Mouse (Mus musculus) erythroblast, embryonic 14.5 days (primary cell): ENCODE data around the gene Krt34. TPM values are rescaled to one million over a fixed set of nuclear protein-coding genes. Genes with fewer than 3 reads are reported as not detected.

ENCODE experiments used
- H3K27me3 ChIP-seq: 2 replicates; pipeline ENCODE4 v1.6.1; 2012; ENCODE audit warnings: inconsistent platforms; ENCODE audit not compliant: control insufficient read depth
- H3K36me3 ChIP-seq: 2 replicates; pipeline ENCODE4 v1.6.1; 2012; ENCODE audit warnings: mild to moderate bottlenecking, inconsistent platforms; ENCODE audit not compliant: control insufficient read depth
- H3K4me1 ChIP-seq: 2 replicates; pipeline ENCODE4 v1.6.1; 2012; ENCODE audit warnings: inconsistent platforms; ENCODE audit not compliant: control insufficient read depth
- H3K4me3 ChIP-seq: replicated peaks from 2 replicates; pipeline ENCODE3; 2012; ENCODE audit warnings: moderate library complexity, mild to moderate bottlenecking, inconsistent platforms
- H3K9me3 ChIP-seq: 2 replicates; pipeline ENCODE4 v1.6.1; 2012; ENCODE audit warnings: low read length, inconsistent platforms, mixed read lengths; ENCODE audit not compliant: control insufficient read depth
- GATA1 ChIP-seq: IDR thresholded peaks from 2 replicates; pipeline ENCODE4 v1.6.1; 2012; ENCODE audit warnings: low read length, inconsistent platforms, mixed read lengths
- TAL1 ChIP-seq: IDR thresholded peaks from 3 replicates; pipeline ENCODE4 v1.6.1; 2012; ENCODE audit warnings: low read length, inconsistent platforms, mixed read lengths
- polyA plus RNA-seq: library from polyadenylated mRNA; stranded (reverse); fragments of >175 nt; gene quantifications from 2 replicates; pipeline ENCODE4 v1.2.3, GENCODE M21; 2012

The Krt34 gene
- polyA plus RNA-seq, 1 experiment = not detected

DNA sequence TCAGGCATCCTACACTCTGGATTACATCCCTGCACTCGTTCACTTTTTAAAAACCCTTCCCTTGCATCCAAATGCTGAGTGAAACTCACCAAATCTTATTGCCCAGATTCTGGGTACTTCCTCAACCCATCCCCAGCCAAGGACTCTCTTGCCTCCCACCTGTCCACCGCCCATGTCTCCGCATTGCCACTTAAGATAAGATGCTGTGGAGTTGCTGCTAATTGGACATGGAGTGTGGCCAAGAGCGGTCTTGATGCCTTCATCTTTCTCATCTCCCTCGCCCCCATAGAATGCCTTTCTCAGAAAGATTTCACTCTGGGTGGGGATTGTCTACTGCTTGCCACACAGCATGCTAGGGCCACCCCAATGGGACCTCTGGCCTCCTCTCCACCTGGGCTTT lies 33.0 kb downstream of the Krt34 start:
- TF ChIP-seq TAL1 (no peak), GATA1 (no peak)
- Histone ChIP-seq H3K27me3 (no peaks in the 10 kb centered on the region), H3K9me3 (peaks cover 2% of the 10 kb centered on the region; the same call in 1 of the 2 replicates), H3K4me1 (no peaks in the 10 kb centered on the region), H3K4me3 (no peak overlapping the region), H3K36me3 (no peaks in the 10 kb centered on the region)

DNA sequence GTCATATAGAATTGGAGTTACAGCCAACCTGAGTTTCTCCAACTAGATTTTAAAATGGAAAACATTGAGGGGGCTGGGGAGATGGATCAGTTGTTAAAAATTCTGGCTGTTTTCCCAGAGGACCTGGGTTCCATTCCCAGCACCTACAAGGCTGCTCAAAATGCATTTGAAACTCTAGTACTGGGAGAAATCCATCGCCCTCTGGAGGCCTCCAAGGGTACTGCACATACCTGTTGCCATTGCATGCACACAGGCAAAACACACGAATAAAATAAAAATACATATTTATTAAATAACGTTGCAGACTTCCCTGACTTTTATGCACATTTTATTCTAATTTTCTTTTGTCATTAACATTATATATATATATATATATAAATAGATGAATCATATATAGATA lies 34.7 kb downstream of the Krt34 start:
- Histone ChIP-seq H3K4me1 (no peaks in the 10 kb centered on the region), H3K36me3 (no peaks in the 10 kb centered on the region), H3K4me3 (no peak overlapping the region), H3K9me3 (peaks cover 4% of the 10 kb centered on the region), H3K27me3 (no peaks in the 10 kb centered on the region)
- TF ChIP-seq TAL1 (no peak), GATA1 (no peak)

DNA sequence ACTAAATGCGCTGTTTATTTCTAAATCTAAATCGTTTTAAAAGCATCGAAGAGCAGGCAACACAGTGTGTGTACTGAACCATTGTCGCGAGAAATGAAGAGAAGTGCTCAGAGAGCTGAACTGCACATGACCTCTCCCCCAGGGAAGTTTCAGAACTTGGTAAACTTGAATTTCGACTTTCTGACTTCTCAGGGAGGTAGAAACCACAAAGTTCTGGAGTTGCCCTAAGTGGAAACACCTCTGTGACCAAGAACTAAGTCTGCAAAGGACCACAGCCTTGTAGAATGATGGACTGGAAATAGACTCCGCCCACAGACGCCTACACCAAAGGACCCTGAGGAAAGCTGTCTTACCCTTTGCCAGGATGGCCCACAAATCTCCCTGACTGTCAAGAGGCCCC lies 35.4 kb downstream of the Krt34 start:
- peaks cover 4% of the 10 kb centered on the region for H3K9me3 ChIP-seq
- H3K4me1 ChIP-seq = no peaks in the 10 kb centered on the region
- no peaks in the 10 kb centered on the region for H3K36me3 ChIP-seq
- no peak overlapping the region for H3K4me3 ChIP-seq
- no peak for TF ChIP-seq TAL1
- no peak for TF ChIP-seq GATA1
- no peaks in the 10 kb centered on the region for H3K27me3 ChIP-seq

DNA sequence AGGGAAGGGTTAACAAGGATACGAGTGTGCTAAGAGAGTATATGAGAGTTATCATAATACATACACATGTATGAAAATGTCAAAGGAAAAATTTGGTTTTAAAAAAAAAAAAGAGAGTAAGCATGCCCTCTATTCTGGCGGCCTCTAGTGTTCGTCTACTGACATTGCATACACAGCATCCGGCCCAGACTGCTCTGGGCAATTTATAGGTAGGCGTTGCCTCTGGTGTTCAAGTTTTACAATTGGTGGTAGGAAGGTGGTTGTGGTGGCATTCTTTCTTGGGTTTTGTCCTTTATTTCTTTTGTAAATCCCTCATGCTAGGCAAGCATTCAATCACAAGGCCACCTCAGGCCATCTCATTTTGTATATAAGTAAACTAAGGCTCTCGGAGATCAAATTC lies 36.5 kb downstream of the Krt34 start:
- Histone ChIP-seq H3K36me3 (no peaks in the 10 kb centered on the region), H3K27me3 (no peaks in the 10 kb centered on the region), H3K4me1 (no peaks in the 10 kb centered on the region), H3K9me3 (peaks cover 6% of the 10 kb centered on the region), H3K4me3 (no peak overlapping the region)
- TF ChIP-seq GATA1 (no peak), TAL1 (no peak)

DNA sequence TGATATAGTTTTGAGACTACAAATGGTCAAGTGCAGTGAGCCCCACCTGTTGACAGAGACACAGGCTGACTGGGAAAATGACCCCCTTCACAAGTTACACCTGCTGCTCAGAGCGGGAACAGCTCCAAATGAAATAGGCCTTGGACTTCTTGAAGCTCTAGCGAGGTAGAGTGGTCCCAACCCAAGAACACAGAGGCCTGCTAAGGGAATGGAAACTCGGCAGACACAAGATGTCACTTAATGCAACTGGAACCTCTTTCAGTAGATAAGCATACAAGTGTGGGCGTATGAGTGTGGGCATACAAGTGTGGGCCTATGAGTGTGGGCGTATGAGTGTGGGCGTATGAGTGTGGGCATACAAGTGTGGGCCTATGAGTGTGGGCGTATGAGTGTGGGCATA lies 42.3 kb downstream of the Krt34 start:
- peaks cover 6% of the 10 kb centered on the region; the same call in 1 of the 2 replicates for H3K27me3 ChIP-seq
- no peak for TF ChIP-seq TAL1
- no peak for TF ChIP-seq GATA1
- H3K4me1 ChIP-seq = no peaks in the 10 kb centered on the region
- no peaks in the 10 kb centered on the region for H3K36me3 ChIP-seq
- no peak overlapping the region for H3K4me3 ChIP-seq
- peaks cover 18% of the 10 kb centered on the region for H3K9me3 ChIP-seq

DNA sequence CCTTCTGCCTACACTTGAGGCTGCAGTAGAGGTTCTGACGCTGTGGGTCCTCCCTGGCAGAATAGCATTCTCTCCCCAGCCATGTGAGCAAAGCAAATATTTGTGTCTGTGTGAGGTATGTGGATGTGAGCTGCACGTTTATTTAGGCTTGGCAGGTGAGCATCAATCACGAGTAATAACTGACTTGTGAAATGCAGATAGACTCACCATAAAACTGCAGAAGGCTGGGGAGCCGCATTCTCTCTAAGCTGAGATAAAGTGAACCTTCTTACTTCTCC lies 47.0 kb downstream of the Krt34 start:
- Histone ChIP-seq H3K4me1 (no peaks in the 10 kb centered on the region), H3K9me3 (peaks cover 13% of the 10 kb centered on the region), H3K27me3 (peaks cover 16% of the 10 kb centered on the region), H3K36me3 (no peaks in the 10 kb centered on the region), H3K4me3 (no peak overlapping the region)
- TF ChIP-seq TAL1 = no peak
- no peak for TF ChIP-seq GATA1

DNA sequence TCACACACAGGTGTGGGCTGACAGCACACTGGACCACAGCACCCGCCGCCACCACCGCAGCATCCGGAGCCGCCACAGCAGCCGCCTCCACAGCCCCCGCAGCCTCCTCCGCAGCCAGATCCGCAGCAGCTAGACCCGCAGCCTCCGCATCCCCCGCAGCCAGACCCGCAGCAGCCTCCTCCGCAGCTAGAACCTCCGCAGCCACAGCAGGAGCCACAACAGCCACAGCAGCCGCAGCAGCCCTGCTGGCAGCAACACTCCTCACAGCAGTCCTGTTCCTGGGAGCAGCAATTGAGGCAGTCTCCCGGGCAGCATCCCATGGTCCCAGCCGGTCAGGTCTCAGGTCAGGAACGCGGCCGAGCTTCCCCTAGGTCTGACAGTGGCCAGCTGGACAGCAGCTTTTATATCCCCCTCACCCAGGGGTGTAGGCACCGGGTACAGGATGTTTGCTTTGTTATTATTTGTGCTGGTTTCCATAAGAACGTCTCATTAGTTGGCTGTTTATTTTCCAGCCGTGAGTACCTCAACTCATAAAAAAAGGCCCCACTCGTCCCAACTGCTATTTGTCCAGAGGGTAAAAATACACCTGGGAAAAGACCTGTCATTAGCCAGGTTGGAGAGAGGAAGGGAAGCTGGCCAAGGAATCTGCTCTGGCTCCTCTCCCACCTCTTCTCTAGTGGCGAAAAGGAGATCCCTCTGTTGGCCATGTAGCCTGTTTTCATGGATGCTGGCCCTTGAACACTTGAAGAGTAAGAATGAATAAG lies 47.6 kb downstream of the Krt34 start, which contains the start of gene Krtap17-1:
Gene Krtap17-1 (minus strand): TSS at position 375 of the 764 bp plus-strand sequence.
- Histone ChIP-seq H3K27me3 (peaks cover 16% of the 10 kb centered on the region), H3K4me1 (no peaks in the 10 kb centered on the region), H3K4me3 (no peak within 1 kb of the TSS), H3K36me3 (no peaks in the 10 kb centered on the region), H3K9me3 (peaks cover 8% of the 10 kb centered on the region)
- no peak for TF ChIP-seq TAL1
- TF ChIP-seq GATA1 = no peak

DNA sequence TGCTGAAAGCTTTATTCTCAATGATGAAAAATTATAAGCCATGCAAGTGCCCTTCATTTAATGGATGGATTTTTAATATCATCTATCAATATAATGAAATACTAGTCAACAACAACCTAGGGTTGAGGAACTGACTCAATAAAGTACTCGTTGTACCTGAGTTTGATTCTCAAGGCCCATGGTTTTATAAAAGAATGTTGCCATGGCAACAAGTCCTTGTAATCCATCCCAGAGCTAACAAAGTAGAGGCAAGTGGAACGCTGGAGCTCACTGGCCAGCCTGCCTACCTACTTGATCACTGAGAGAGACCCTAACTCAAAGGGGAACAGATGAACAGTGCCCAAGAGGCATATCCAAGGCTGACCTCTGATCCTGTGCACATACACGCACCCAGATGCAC lies 50.8 kb downstream of the Krt34 start:
- Histone ChIP-seq H3K9me3 (peaks cover 11% of the 10 kb centered on the region), H3K27me3 (peaks cover 16% of the 10 kb centered on the region), H3K4me3 (no peak overlapping the region), H3K4me1 (no peaks in the 10 kb centered on the region), H3K36me3 (no peaks in the 10 kb centered on the region)
- TF ChIP-seq GATA1 = no peak
- TF ChIP-seq TAL1 = no peak

DNA sequence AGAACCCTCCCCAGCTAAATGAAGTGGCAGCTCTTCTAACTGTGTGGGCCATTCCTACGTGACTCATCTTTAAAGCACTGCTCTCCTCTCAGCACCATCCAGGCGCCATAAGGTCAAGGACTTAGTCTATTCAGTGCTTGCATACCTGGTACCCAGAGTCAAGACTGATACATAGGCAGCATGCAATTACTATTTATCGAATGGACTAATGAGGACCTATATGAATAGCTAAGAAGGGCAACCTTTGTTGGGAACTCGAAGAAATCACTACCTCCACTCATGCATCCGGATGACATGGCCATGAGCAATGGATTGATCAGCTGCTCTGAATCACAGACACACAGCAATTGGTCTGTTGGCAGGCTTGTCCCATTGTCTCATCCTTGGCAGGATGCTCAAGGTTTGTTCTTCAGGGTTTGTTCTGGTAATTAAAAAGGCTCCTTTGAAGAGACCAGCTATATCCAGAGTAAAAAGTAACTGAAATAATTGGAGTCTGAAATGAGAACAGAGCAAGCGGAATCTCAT lies 51.4 kb downstream of the Krt34 start:
- H3K4me3 ChIP-seq = no peak overlapping the region
- peaks cover 13% of the 10 kb centered on the region for H3K27me3 ChIP-seq
- H3K36me3 ChIP-seq = no peaks in the 10 kb centered on the region
- peaks cover 18% of the 10 kb centered on the region for H3K9me3 ChIP-seq
- H3K4me1 ChIP-seq = no peaks in the 10 kb centered on the region
- TF ChIP-seq TAL1 (no peak), GATA1 (no peak)

DNA sequence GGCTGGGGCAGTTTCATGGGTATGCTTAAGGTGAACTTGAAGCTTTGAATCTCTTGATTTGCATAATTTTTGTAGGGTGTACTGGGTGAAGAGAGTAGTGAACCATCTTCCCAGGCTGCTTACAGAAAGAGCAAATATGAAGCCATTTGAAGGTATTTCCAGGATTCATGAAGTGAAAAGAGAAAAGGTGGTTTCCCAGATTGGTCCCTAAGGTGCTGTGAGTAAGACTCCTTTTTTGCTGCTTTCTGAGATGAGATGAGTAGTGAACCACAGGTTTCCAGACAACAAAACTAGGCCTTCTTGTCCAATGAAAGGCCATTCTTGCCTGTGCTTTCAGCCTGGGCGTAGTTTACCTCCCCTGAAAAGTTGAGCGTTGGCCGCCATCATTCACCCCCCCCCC lies 52.8 kb downstream of the Krt34 start:
- Histone ChIP-seq H3K4me1 (no peaks in the 10 kb centered on the region), H3K27me3 (peaks cover 5% of the 10 kb centered on the region), H3K4me3 (no peak overlapping the region), H3K36me3 (no peaks in the 10 kb centered on the region), H3K9me3 (peaks cover 19% of the 10 kb centered on the region)
- TF ChIP-seq GATA1 = no peak
- no peak for TF ChIP-seq TAL1

Other genes with a start within 250 kb of the Krt34 start
- not detected in 2 replicates for gene Gm11596, start 248.1 kb downstream of the Krt34 start, polyA plus RNA-seq
- gene Gm11569, start 242.6 kb downstream of the Krt34 start, polyA plus RNA-seq = not detected in 2 replicates
- gene Gm11554, start 237.1 kb downstream of the Krt34 start, polyA plus RNA-seq = not detected in 2 replicates
- not detected in 2 replicates for gene Krtap4-13, start 231.7 kb downstream of the Krt34 start, polyA plus RNA-seq
- gene Gm11564, start 225.9 kb downstream of the Krt34 start, polyA plus RNA-seq = not detected in 2 replicates
- not detected in 2 replicates for gene 2300003K06Rik, start 203.5 kb downstream of the Krt34 start, polyA plus RNA-seq
- gene Krtap4-16, start 189.9 kb downstream of the Krt34 start, polyA plus RNA-seq = not detected in 2 replicates
- 0.04 TPM in 1 of 2 replicates, not detected in the other for gene Gm11568, start 183.6 kb downstream of the Krt34 start, polyA plus RNA-seq
- gene Gm11559, start 177.1 kb downstream of the Krt34 start, polyA plus RNA-seq = not detected in 2 replicates
- not detected in 2 replicates for gene Krtap9-1, start 168.2 kb downstream of the Krt34 start, polyA plus RNA-seq
- gene Gm11567, start 162.4 kb downstream of the Krt34 start, polyA plus RNA-seq = not detected in 2 replicates
- gene Krtap31-1, start 133.6 kb downstream of the Krt34 start, polyA plus RNA-seq = not detected in 2 replicates
- not detected in 2 replicates for gene Gm11565, start 126.8 kb downstream of the Krt34 start, polyA plus RNA-seq
- gene Krtap31-2, start 105.3 kb downstream of the Krt34 start, polyA plus RNA-seq = not detected in 2 replicates
- not detected in 2 replicates for gene Krtap9-5, start 93.1 kb downstream of the Krt34 start, polyA plus RNA-seq
- not detected in 2 replicates for gene Krtap29-1, start 62.5 kb downstream of the Krt34 start, polyA plus RNA-seq
- gene Krtap16-1, start 55.0 kb downstream of the Krt34 start, polyA plus RNA-seq = not detected in 2 replicates
- not detected in 2 replicates for gene Krtap17-1, start 47.6 kb downstream of the Krt34 start, polyA plus RNA-seq
- gene Krt33a, start 25.3 kb downstream of the Krt34 start, polyA plus RNA-seq = not detected in 2 replicates
- gene Krt33b, start 11.7 kb downstream of the Krt34 start, polyA plus RNA-seq = not detected in 2 replicates
- not detected in 2 replicates for gene Krt31, start 9.0 kb upstream of the Krt34 start, polyA plus RNA-seq
- gene Krt32, start 46.7 kb upstream of the Krt34 start, polyA plus RNA-seq = not detected in 2 replicates
- not detected in 2 replicates for gene Krt35, start 54.7 kb upstream of the Krt34 start, polyA plus RNA-seq
- not detected in 2 replicates for gene Krt36, start 64.1 kb upstream of the Krt34 start, polyA plus RNA-seq
- not detected in 2 replicates for gene Krt13, start 80.0 kb upstream of the Krt34 start, polyA plus RNA-seq
- 0.29 and 0.31 TPM in 2 replicates for gene Krt15, start 94.4 kb upstream of the Krt34 start, polyA plus RNA-seq
- gene Krt19, start 107.1 kb upstream of the Krt34 start, polyA plus RNA-seq = not detected in 2 replicates
- gene Krt9, start 151.7 kb upstream of the Krt34 start, polyA plus RNA-seq = not detected in 2 replicates
- 0.06 and 0.07 TPM in 2 replicates for gene Krt14, start 166.0 kb upstream of the Krt34 start, polyA plus RNA-seq
- gene Krt16, start 207.3 kb upstream of the Krt34 start, polyA plus RNA-seq = not detected in 2 replicates
- gene Krt17, start 219.5 kb upstream of the Krt34 start, polyA plus RNA-seq = 0.03 and 0.04 TPM in 2 replicates
- 0.04 TPM in 1 of 2 replicates, not detected in the other for gene Krt42, start 228.3 kb upstream of the Krt34 start, polyA plus RNA-seq